Mouse (Mus musculus) cortical plate, adult 2 months (tissue): ENCODE results near the gene Golga4. TPM values are rescaled to one million over a fixed set of nuclear protein-coding genes. Genes with fewer than 3 reads are reported as not detected.

Source experiments
- H3K27ac ChIP-seq: fragments of 200-500 bp; 2 replicates; pipeline ENCODE4 v1.5.1; 2012; ENCODE audit warnings: low read length, control low read depth, inconsistent platforms; ENCODE audit not compliant: insufficient read depth
- H3K4me1 ChIP-seq: fragments of 200-500 bp; 2 replicates; pipeline ENCODE4 v1.6.1; 2011; ENCODE audit warnings: low read length; ENCODE audit not compliant: control insufficient read depth, insufficient read depth
- H3K4me3 ChIP-seq: fragments of 200-500 bp; 2 replicates; pipeline ENCODE4 v1.5.1; 2011; ENCODE audit warnings: mild to moderate bottlenecking, low read length, control low read depth; ENCODE audit not compliant: insufficient read depth
- CTCF ChIP-seq: fragments of 200-500 bp; IDR thresholded peaks from 2 replicates; pipeline ENCODE4 v1.5.1; 2011; ENCODE audit warnings: mild to moderate bottlenecking, control low read depth, low read length; ENCODE audit not compliant: insufficient read depth; ENCODE audit errors: extremely low read depth
- POLR2A ChIP-seq: fragments of 200-500 bp; IDR thresholded peaks from 2 replicates; pipeline ENCODE4 v1.6.1; 2011; ENCODE audit warnings: mild to moderate bottlenecking, low read length, control low read depth; ENCODE audit not compliant: insufficient read depth; ENCODE audit errors: extremely low read depth
- polyA plus RNA-seq: library from polyadenylated mRNA; depleted of rRNA; stranded (reverse); fragments of >200 nt; gene quantifications from 2 replicates; pipeline ENCODE4 v1.2.3, GENCODE M21; 2012

Golga4 gene
- polyA plus RNA-seq, 1 experiment = 60.2 TPM

- Histone ChIP-seq H3K4me3 (no peak overlapping the region), H3K27ac (no peak overlapping the region), H3K4me1 (no peaks in the 10 kb centered on the region)
- TF ChIP-seq CTCF = no peak
- TF ChIP-seq POLR2A = no peak
These were observed 31.6 kb downstream of the Golga4 start for GRCm38 (mm10) chr9:118537463-118538339.

GRCm38 (mm10) chr9:118541851-118542250 is 35.8 kb downstream of the Golga4 start:
- TF ChIP-seq POLR2A (no peak), CTCF (no peak)
- H3K27ac ChIP-seq = no peak overlapping the region

DNA sequence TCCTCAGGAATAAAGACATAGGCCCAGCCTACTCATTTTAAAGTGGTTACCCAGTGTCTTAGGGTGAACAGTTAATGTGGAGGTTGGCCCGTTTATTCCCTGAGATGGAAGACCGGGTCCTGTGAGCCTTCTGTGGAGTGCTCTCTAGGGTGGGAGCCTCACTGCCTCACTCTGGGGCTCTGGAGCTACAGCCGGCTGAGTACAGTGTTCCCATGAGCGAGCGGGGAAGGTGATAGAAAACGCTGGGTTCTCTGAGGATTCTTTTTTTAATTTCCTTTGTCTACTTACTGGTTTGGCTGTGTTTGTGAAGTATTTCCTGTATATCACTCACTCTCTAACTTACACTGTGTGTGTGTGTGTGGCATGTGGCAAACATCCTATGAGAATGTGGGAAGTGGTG is 39.1 kb downstream of the Golga4 start:
- TF ChIP-seq CTCF (no peak), POLR2A (no peak)
- Histone ChIP-seq H3K27ac (no peak overlapping the region), H3K4me1 (no peaks in the 10 kb centered on the region), H3K4me3 (no peak overlapping the region)

More at GRCm38 (mm10) chr9:118541851-118542250, 35.8 kb downstream of the Golga4 start:
- no peak overlapping the region for H3K4me3 ChIP-seq
- no peaks in the 10 kb centered on the region for H3K4me1 ChIP-seq

- no peaks in the 10 kb centered on the region for H3K4me1 ChIP-seq
- TF ChIP-seq CTCF = no peak
- TF ChIP-seq POLR2A = no peak
- H3K4me3 ChIP-seq = no peak overlapping the region
- H3K27ac ChIP-seq = no peak overlapping the region
These were observed 42.6 kb downstream of the Golga4 start for GRCm38 (mm10) chr9:118548651-118549050.

DNA sequence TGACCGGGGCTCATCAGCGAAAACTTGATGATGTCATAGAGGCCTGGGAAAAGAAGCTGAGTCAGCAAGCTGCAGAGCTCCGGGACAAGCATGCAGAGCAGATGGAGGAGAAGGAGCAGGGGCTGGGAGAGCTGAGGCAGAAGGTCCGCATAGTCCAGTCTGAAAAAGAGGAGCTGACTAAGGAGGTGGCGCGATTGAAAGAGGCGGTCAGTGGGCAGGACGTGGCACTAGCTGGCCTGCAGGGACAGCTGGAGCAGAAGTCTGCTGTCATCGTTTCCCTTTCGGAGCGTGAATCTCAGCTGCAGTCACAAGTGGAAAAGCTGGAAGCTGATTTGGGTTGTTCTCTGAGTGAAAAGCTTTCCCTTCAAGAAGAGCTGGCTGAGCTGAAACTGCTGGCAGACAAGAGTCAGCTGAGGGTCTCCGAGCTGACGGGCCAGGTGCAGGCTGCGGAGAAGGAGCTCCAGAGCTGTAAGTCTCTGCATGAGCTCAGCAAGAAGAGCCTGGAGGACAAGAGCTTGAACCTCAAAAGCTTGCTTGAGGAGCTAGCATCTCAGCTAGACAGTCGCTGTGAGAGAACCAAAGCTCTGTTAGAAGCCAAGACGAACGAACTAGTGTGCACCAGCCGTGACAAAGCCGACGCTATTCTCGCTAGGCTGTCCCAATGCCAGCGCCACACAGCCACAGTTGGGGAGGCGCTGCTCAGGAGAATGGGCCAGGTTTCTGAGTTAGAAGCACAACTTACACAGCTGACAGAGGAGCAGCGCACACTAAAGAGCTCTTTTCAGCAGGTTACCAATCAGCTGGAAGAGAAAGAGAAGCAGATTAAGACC is 51.1 kb downstream of the Golga4 start:
- Histone ChIP-seq H3K27ac (peak overlapping the region; percentile 15; the same call in 1 of the 2 replicates), H3K4me3 (no peak overlapping the region), H3K4me1 (peaks cover 1% of the 10 kb centered on the region; the same call in 1 of the 2 replicates)
- no peak for TF ChIP-seq POLR2A
- TF ChIP-seq CTCF = no peak

GRCm38 (mm10) chr9:118563356-118563755 is 57.3 kb downstream of the Golga4 start:
- H3K4me1 ChIP-seq = no peaks in the 10 kb centered on the region
- no peak for TF ChIP-seq CTCF
- H3K4me3 ChIP-seq = no peak overlapping the region
- no peak overlapping the region for H3K27ac ChIP-seq

DNA sequence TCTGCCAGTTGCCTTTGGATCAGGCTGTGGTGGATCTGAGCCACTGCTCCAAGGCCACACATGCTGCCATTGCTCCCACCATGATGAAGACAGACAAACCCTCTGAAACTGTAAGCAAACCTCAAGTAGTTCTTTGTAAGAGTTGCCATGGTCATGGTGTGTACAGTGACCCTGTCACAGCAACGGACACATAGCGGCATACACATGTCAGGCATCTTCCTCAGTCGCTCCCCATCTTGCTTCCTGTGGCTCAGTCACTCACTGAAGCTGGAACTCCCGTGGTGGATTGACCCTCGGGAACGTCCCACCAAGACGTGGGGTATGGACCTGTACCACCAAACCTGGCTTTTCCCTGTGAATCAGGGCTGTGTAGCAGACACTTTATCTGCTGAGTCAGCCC is 57.8 kb downstream of the Golga4 start:
- TF ChIP-seq POLR2A (no peak), CTCF (no peak)
- Histone ChIP-seq H3K27ac (no peak overlapping the region), H3K4me1 (no peaks in the 10 kb centered on the region), H3K4me3 (no peak overlapping the region)

DNA sequence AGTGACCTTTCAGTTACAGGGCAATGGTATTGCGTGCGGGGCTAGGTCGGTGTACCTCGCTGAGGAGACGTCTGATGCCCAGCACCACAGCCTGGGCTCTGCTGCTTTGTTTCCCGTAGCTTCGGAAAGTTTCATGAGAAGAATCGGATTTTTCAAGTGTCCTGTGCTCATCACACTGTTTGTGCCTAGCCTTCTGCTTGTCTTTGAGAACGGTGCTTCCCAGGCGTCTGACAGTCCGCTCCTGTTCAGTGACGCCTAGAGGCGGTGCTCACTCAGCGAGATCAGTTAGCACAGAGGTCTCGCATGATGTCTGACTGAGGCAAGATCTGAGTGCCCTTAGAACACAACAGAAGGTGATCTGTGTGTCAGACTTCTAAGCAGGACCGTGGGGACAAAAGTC is 58.6 kb downstream of the Golga4 start:
- H3K4me3 ChIP-seq = no peak overlapping the region
- H3K4me1 ChIP-seq = no peaks in the 10 kb centered on the region
- no peak for TF ChIP-seq CTCF
- TF ChIP-seq POLR2A = no peak
- H3K27ac ChIP-seq = no peak overlapping the region

DNA sequence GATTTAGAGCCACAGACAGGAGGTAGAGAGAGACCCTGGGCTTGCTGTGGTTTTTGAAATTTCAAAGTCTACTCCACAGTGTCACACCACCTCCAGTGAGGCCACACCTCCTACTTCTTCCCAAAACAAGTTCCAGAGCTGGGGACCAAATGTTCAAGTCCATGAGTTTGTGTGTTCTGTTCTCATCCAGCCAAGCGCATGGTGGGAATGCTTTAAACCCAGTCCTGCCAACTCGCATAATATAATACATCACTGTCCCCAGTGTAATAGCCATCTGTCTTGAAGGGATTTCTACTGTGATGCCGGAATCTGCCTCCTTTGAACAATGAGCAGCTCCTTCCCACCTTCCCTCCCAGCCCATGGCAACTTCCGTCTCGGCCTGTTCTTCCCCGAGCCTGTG is 63.3 kb downstream of the Golga4 start:
- Histone ChIP-seq H3K4me3 (no peak overlapping the region), H3K27ac (no peak overlapping the region), H3K4me1 (no peaks in the 10 kb centered on the region)
- TF ChIP-seq POLR2A (no peak), CTCF (no peak)
